Mouse (Mus musculus): Measurements from ENCODE around the gene Dhdds. TPM values are rescaled to one million over a fixed set of nuclear protein-coding genes. Genes with fewer than 3 reads are reported as not detected.

Gene Dhdds
- total and polyA plus RNA-seq, 3 experiments: 15.9 to 37.7 TPM; not detected in 1

DNA sequence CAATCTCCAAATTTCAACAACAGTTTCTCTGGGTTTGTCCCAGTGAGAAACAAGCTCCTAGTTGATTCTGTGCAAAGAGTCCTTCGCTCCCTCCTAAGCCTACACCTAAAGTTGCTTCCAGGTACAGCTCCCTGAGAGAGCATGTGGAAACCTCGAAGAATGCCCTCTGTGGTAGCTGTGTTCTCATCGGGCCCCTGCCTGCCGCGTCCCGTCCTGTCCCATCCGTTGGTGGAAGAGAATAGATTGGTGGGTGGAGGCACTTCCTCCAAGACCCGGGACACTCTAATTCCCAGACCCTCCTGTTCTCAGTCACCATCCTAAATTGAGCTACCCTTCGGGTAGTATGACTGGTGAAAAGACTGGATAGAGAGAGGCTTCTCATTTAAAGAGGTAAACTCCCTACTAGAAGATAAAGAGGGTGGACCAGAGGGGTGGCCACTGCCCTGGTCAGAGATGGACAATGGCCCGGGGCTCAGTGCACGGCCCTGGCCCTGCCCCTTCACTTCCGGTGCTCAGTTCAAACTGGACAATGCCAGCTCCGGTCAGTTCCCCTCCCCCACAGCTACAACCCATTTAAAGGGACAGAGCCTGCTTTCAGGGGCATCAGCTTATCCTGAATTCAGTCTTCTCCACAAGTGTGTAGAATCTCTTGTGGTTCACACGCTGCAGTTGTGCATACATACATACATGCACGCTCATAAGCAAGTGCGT lies 19.1 kb upstream of the Dhdds start:
- H3K4me3 ChIP-seq (ENCODE audit: control insufficient read depth in 1 of 2, insufficient read depth in 1 of 2, low read depth in 2 of 2, low read length in 2 of 2): no peak overlapping the region
- H3K36me3 ChIP-seq (ENCODE audit: control insufficient read depth in 1 of 2, insufficient read depth in 2 of 2, low read length in 2 of 2): no peaks in the 10 kb centered on the region
- TF ChIP-seq SIN3A (IDR thresholded peaks at IDR 0.05; ENCODE audit: low read length): no peak
- no peak for TF ChIP-seq JUND (IDR thresholded peaks at IDR 0.05; ENCODE audit: low read depth, low read length)
- H3K27ac ChIP-seq (ENCODE audit: control insufficient read depth, low read depth, low read length): no peak overlapping the region
- DNase-seq (ENCODE audit: low read depth, low spot score): no peak
- H3K79me2 ChIP-seq (ENCODE audit: control insufficient read depth, insufficient read depth, low read length, poor library complexity): no peaks in the 10 kb centered on the region
- H3K9me3 ChIP-seq (replicated peaks; ENCODE audit: insufficient read depth, low read length): no peaks in the 10 kb centered on the region
- H3K27me3 ChIP-seq (ENCODE audit: control insufficient read depth in 1 of 2, insufficient read depth in 2 of 2, low read length in 2 of 2): no peaks in the 10 kb centered on the region
- H3K9ac ChIP-seq (ENCODE audit: control insufficient read depth, low read depth, low read length, poor library complexity, severe bottlenecking): no peak overlapping the region
- no peaks in the 10 kb centered on the region for H3K4me1 ChIP-seq (ENCODE audit: control insufficient read depth in 1 of 2, insufficient read depth in 2 of 2, low read length in 2 of 2)

DNA sequence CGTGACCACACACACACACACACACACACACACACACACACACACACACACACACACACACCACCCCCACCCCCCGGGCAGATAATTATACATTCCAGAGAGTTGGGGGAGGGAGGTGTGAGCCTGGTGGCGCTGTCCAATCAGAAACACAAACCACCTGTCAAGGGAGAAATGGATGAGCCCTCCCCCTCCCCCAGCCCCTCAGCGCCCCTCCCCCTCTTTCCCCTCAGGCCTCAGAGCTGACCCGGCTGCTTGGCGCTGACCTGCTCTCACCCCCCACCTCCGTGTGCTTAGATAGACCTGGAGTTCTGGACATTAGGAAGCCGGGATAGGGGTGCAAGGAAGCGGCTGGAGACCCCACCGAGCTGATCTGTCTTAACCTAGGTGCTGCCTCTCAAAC lies 18.5 kb upstream of the Dhdds start:
- no peaks in the 10 kb centered on the region for H3K36me3 ChIP-seq (ENCODE audit: control insufficient read depth in 1 of 2, insufficient read depth in 2 of 2, low read length in 2 of 2)
- H3K4me3 ChIP-seq (ENCODE audit: control insufficient read depth in 1 of 2, insufficient read depth in 1 of 2, low read depth in 2 of 2, low read length in 2 of 2): no peak overlapping the region
- H3K4me1 ChIP-seq (ENCODE audit: control insufficient read depth in 1 of 2, insufficient read depth in 2 of 2, low read length in 2 of 2): no peaks in the 10 kb centered on the region
- TF ChIP-seq TCF12 (IDR thresholded peaks at IDR 0.05; ENCODE audit: low read depth, low read length) (no peak), ZC3H11A (IDR thresholded peaks at IDR 0.05; ENCODE audit: low read depth, low read length) (no peak)
- no peaks in the 10 kb centered on the region for H3K79me2 ChIP-seq (ENCODE audit: control insufficient read depth, insufficient read depth, low read length, poor library complexity)
- H3K9ac ChIP-seq (ENCODE audit: control insufficient read depth, low read depth, low read length, poor library complexity, severe bottlenecking): no peak overlapping the region
- DNase-seq (ENCODE audit: low read depth, low spot score): no peak
- no peak overlapping the region for H3K27ac ChIP-seq (ENCODE audit: control insufficient read depth, low read depth, low read length)
- H3K9me3 ChIP-seq (replicated peaks; ENCODE audit: insufficient read depth, low read length): no peaks in the 10 kb centered on the region
- H3K27me3 ChIP-seq (ENCODE audit: control insufficient read depth in 1 of 2, insufficient read depth in 2 of 2, low read length in 2 of 2): no peaks in the 10 kb centered on the region

DNA sequence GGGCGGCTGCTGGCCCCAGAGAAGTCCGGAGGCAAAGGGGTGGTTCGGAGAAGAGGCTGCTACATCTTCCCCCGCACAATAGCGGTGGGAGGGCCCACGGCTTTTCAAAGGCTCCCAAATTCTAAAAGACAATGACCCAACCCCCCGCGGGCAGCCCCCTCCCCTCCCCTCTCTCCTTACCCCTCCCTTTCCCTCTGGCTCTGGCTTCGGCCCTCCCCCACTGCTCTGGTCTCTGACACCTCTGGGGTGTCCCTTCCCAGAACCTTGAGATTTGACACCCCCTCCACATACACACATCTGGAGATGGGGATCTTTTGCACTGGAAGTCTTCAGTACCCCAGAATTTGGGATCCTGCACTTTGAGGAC lies 18.0 kb upstream of the Dhdds start, which contains the start of gene Lin28a:
Gene Lin28a, minus strand, starts transcription at position 63 of the 367 bp plus-strand sequence.
- no peak within 1 kb of the TSS for H3K27ac ChIP-seq (ENCODE audit: control insufficient read depth, low read depth, low read length)
- TF ChIP-seq MYB (IDR thresholded peaks at IDR 0.05; ENCODE audit: low read depth, low read length) (no peak), MAZ (IDR thresholded peaks at IDR 0.05; ENCODE audit: low read depth, low read length) (no peak), GABPA (IDR thresholded peaks at IDR 0.05; ENCODE audit: low read depth, low read length) (no peak), USF1 (IDR thresholded peaks at IDR 0.05; ENCODE audit: low read depth, low read length) (no peak), MAFK (IDR thresholded peaks at IDR 0.05; ENCODE audit: borderline replicate concordance, low read depth, low read length) (no peak), TCF12 (IDR thresholded peaks at IDR 0.05; ENCODE audit: low read depth, low read length) (no peak), KAT2A (conservative IDR thresholded peaks at IDR 0.05; ENCODE audit: low read depth, low read length) (no peak), MAX (IDR thresholded peaks at IDR 0.05; ENCODE audit: low read length) (no peak), MYC (IDR thresholded peaks at IDR 0.05; ENCODE audit: low read depth, low read length) (no peak), POLR2AphosphoS5 (IDR thresholded peaks at IDR 0.05; ENCODE audit: borderline replicate concordance, low read depth, low read length) (no peak), MEF2A (IDR thresholded peaks at IDR 0.05; ENCODE audit: extremely low read depth, insufficient replicate concordance, low read depth, low read length, poor library complexity, severe bottlenecking) (no peak), RCOR1 (IDR thresholded peaks at IDR 0.05; ENCODE audit: low read depth, low read length) (no peak), USF2 (IDR thresholded peaks at IDR 0.05; ENCODE audit: borderline replicate concordance in 1 of 2, insufficient read depth in 1 of 2, low read depth in 1 of 2, low read length in 2 of 2) (no peak), GATA1 (IDR thresholded peaks at IDR 0.05; ENCODE audit: low read depth, low read length) (no peak), TBP (IDR thresholded peaks at IDR 0.05; ENCODE audit: low read depth, low read length) (no peak)
- no peaks in the 10 kb centered on the region for H3K4me1 ChIP-seq (ENCODE audit: control insufficient read depth in 1 of 2, insufficient read depth in 2 of 2, low read length in 2 of 2)
- H3K36me3 ChIP-seq (ENCODE audit: control insufficient read depth in 1 of 2, insufficient read depth in 2 of 2, low read length in 2 of 2): no peaks in the 10 kb centered on the region
- H3K9ac ChIP-seq (ENCODE audit: control insufficient read depth, low read depth, low read length, poor library complexity, severe bottlenecking): no peak within 1 kb of the TSS
- H3K27me3 ChIP-seq (ENCODE audit: control insufficient read depth in 1 of 2, insufficient read depth in 2 of 2, low read length in 2 of 2): no peaks in the 10 kb centered on the region
- no peak for DNase-seq (ENCODE audit: low read depth, low spot score)
- H3K9me3 ChIP-seq (replicated peaks; ENCODE audit: insufficient read depth, low read length): no peaks in the 10 kb centered on the region
- no peaks in the 10 kb centered on the region for H3K79me2 ChIP-seq (ENCODE audit: control insufficient read depth, insufficient read depth, low read length, poor library complexity)
- no peak within 1 kb of the TSS for H3K4me3 ChIP-seq (ENCODE audit: control insufficient read depth in 1 of 2, insufficient read depth in 1 of 2, low read depth in 2 of 2, low read length in 2 of 2)
